Mouse (Mus musculus): ENCODE results near the gene Tubg2.

DNA sequence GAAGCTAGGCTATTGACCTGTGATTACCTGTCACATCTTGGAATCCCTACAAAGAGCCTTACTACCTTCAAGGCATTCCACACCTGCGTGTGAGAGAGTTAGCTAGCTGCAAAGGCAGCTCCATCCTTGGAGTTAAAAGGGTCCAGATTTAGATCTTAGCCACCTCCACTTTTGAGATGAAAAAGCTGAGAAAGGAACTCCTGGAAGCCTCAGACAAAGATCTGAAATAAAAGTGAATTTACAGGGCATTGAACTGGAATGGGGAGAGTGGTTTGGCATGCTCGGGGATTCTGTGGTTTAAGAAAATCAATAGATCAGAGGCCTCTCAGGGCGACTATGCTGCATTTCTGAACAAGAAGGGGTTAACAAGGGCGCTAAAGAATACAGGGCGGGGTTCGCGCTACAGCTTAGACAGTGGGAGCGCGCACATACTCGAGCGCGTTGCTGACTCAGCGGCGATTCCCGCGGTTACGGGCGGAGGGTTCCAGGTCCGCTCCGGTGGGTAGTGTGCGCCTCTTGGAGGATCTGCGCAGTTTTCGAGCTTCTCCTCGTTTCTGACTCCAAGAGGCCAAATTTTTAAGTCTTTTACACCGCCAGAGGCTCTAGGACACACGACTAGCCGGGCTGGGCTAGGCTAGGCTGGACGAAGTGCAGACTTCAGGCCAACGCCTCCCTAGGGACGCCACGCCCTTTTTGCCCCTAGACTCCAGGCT, 16.2 kb downstream of the Tubg2 start:
- TF ChIP-seq CTCF (IDR thresholded peaks at IDR 0.05; ENCODE audit: low read depth) (no peak), EP300 (IDR thresholded peaks at IDR 0.05; ENCODE audit: low read depth) (no peak)

Measured in liver, postnatal 0 days (tissue).